Mouse (Mus musculus) CH12.LX (cell line): ENCODE data around the gene Dact3. TPM values are rescaled to one million over a fixed set of nuclear protein-coding genes. Genes with fewer than 3 reads are reported as not detected.

Experiments
- DNase-seq: peaks from one replicate; pipeline ENCODE4 v3.0.0-alpha.2; 2013; ENCODE audit errors: extremely low read depth
- H3K27ac ChIP-seq: 2 replicates; pipeline ENCODE4 v1.5.1; 2012; ENCODE audit warnings: low read depth, mild to moderate bottlenecking, control low read depth, moderate library complexity; ENCODE audit not compliant: insufficient read depth
- H3K27me3 ChIP-seq: replicated peaks from 2 replicates; pipeline ENCODE3; 2012; ENCODE audit warnings: inconsistent platforms
- H3K36me3 ChIP-seq, 2 experiments: replicated peaks in 1 of 2; 2 replicates each; pipeline versions ENCODE3 to v1.6.1; 2012; ENCODE audit warnings: inconsistent platforms in 1 of 2, low read length in 1 of 2, mild to moderate bottlenecking in 1 of 2, mixed read lengths in 1 of 2, moderate library complexity in 1 of 2; ENCODE audit not compliant: control insufficient read depth in 1 of 2, insufficient read depth in 1 of 2
- H3K4me1 ChIP-seq, 2 experiments: 2 replicates each; pipeline ENCODE4 v1.6.1; 2012; ENCODE audit warnings: inconsistent platforms in 1 of 2, moderate library complexity in 1 of 2; ENCODE audit not compliant: insufficient read depth in 2 of 2, control insufficient read depth in 1 of 2
- H3K4me2 ChIP-seq: 2 replicates; pipeline ENCODE4 v1.6.1; 2012; ENCODE audit warnings: low read depth, mild to moderate bottlenecking, control low read depth; ENCODE audit not compliant: poor library complexity, insufficient read depth, severe bottlenecking
- H3K4me3 ChIP-seq, 3 experiments: fragments of 150-350 bp in 1 of 3; sonication (generic) in 1 of 3; replicated peaks in 1 of 3; 2 replicates each; pipeline versions ENCODE3 to v1.5.1; 2011 to 2012; ENCODE audit warnings: low read depth in 2 of 3, low read length in 2 of 3, mild to moderate bottlenecking in 2 of 3, moderate library complexity in 2 of 3, control low read depth in 1 of 3, improper control_type of control experiment in 1 of 3, inconsistent platforms in 1 of 3, mixed read lengths in 1 of 3; ENCODE audit not compliant: poor library complexity in 1 of 3
- H3K79me2 ChIP-seq: replicated peaks from 2 replicates; pipeline ENCODE4 v1.6.1; 2012; ENCODE audit warnings: mild to moderate bottlenecking, moderate library complexity; ENCODE audit not compliant: control insufficient read depth, poor library complexity, insufficient read depth, severe bottlenecking; ENCODE audit errors: extremely low read depth
- H3K9ac ChIP-seq: 2 replicates; pipeline ENCODE4 v1.6.1; 2012; ENCODE audit warnings: low read depth, mild to moderate bottlenecking, control low read depth, moderate library complexity; ENCODE audit not compliant: insufficient read depth
- H3K9me3 ChIP-seq: replicated peaks from 2 replicates; pipeline ENCODE3; 2012; ENCODE audit warnings: low read length, inconsistent platforms, mixed read lengths
- E2F4 ChIP-seq: IDR thresholded peaks from 2 replicates; pipeline ENCODE4 v1.6.1; 2011; ENCODE audit warnings: low read depth, low read length, improper control_type of control experiment; ENCODE audit not compliant: insufficient replicate concordance
- EP300 ChIP-seq: IDR thresholded peaks from 2 replicates; pipeline ENCODE4 v1.6.1; 2011; ENCODE audit warnings: low read length, improper control_type of control experiment
- HCFC1 ChIP-seq: IDR thresholded peaks from 2 replicates; pipeline ENCODE4 v1.6.1; 2012; ENCODE audit warnings: low read depth, mild to moderate bottlenecking, inconsistent platforms, low read length, improper control_type of control experiment
- IRF4 ChIP-seq: IDR thresholded peaks from 2 replicates; pipeline ENCODE4 v1.6.1; 2014; ENCODE audit warnings: low read depth, mild to moderate bottlenecking, inconsistent platforms, low read length, improper control_type of control experiment
- JUND ChIP-seq: conservative IDR thresholded peaks from 2 replicates; pipeline ENCODE4 v1.6.1; 2011; ENCODE audit warnings: low read depth, low read length, improper control_type of control experiment
- MAX ChIP-seq: IDR thresholded peaks from 2 replicates; pipeline ENCODE4 v1.6.1; 2011; ENCODE audit warnings: low read length, improper control_type of control experiment
- MAZ ChIP-seq: IDR thresholded peaks from 2 replicates; pipeline ENCODE4 v1.6.1; 2012; ENCODE audit warnings: low read depth, mild to moderate bottlenecking, inconsistent platforms, low read length, improper control_type of control experiment, moderate library complexity
- MEF2A ChIP-seq: IDR thresholded peaks from 2 replicates; pipeline ENCODE4 v1.6.1; 2014; ENCODE audit warnings: low read depth, mild to moderate bottlenecking, inconsistent platforms, low read length, improper control_type of control experiment, borderline replicate concordance
- MXI1 ChIP-seq: IDR thresholded peaks from 2 replicates; pipeline ENCODE4 v1.6.1; 2011; ENCODE audit warnings: mild to moderate bottlenecking, low read depth, low read length, improper control_type of control experiment
- MYC ChIP-seq: IDR thresholded peaks from 2 replicates; pipeline ENCODE4 v1.6.1; 2011; ENCODE audit warnings: low read depth, mild to moderate bottlenecking, improper control_type of control experiment, low read length
- NELFE ChIP-seq: IDR thresholded peaks from 2 replicates; pipeline ENCODE4 v1.6.1; 2011; ENCODE audit warnings: low read depth, low read length, improper control_type of control experiment
- POLR2A ChIP-seq: IDR thresholded peaks from 2 replicates; pipeline ENCODE4 v1.6.1; 2011; ENCODE audit warnings: low read depth, mild to moderate bottlenecking, improper control_type of control experiment, low read length
- RCOR1 ChIP-seq: conservative IDR thresholded peaks from 2 replicates; pipeline ENCODE4 v1.6.1; 2012; ENCODE audit warnings: low read depth, mild to moderate bottlenecking, inconsistent platforms, low read length, improper control_type of control experiment
- TCF12 ChIP-seq: IDR thresholded peaks from 2 replicates; pipeline ENCODE4 v1.6.1; 2014; ENCODE audit warnings: low read depth, mild to moderate bottlenecking, inconsistent platforms, low read length, improper control_type of control experiment
- USF1 ChIP-seq: IDR thresholded peaks from 2 replicates; pipeline ENCODE4 v1.6.1; 2014; ENCODE audit warnings: low read depth, mild to moderate bottlenecking, inconsistent platforms, low read length, improper control_type of control experiment
- USF2 ChIP-seq: conservative IDR thresholded peaks from 2 replicates; pipeline ENCODE4 v1.6.1; 2011; ENCODE audit warnings: low read depth, low read length, improper control_type of control experiment
- ZC3H11A ChIP-seq: IDR thresholded peaks from 2 replicates; pipeline ENCODE4 v1.6.1; 2012; ENCODE audit warnings: low read depth, mild to moderate bottlenecking, inconsistent platforms, low read length, improper control_type of control experiment
- ZKSCAN1 ChIP-seq: IDR thresholded peaks from 2 replicates; pipeline ENCODE4 v1.6.1; 2012; ENCODE audit warnings: low read depth, inconsistent platforms, low read length, improper control_type of control experiment, borderline replicate concordance
- dilution Hi-C: fragments of 300-500 bp; cut with MboI; formaldehyde crosslinking; loops from 2 replicates; pipeline ENCODE4 v1.14.3; 2020; ENCODE audit warnings: low sequenced_read_pairs; ENCODE audit not compliant: extremely low pct_unique_long_range_greater_than_20kb, extremely low pct_ligation_motif_present
- in situ Hi-C: fragments of 300-500 bp; cut with MboI; formaldehyde crosslinking; loops from 3 replicates; pipeline ENCODE4 v1.14.3; 2019; ENCODE audit warnings: low sequenced_read_pairs, low pct_ligation_motif_present, low pct_unique_long_range_greater_than_20kb, mixed read lengths
- polyA plus RNA-seq: library from polyadenylated mRNA; unstranded; fragments of >175 nt; gene quantifications from 2 replicates; pipeline ENCODE4 v1.2.1, GENCODE M21; 2012; ENCODE audit warnings: low read depth; ENCODE audit not compliant: insufficient read length
- total RNA-seq, 2 experiments: library from RNA; depleted of rRNA; stranded (reverse); fragments of 300-350 nt in 1 of 2; fragments of >200 nt in 1 of 2; gene quantifications; 2 replicates each; pipeline ENCODE4 v1.2.3; 2012 to 2014

Gene Dact3
- total and polyA plus RNA-seq, 3 experiments = 3.5 to 12.0 (median 5.1) TPM

DNA sequence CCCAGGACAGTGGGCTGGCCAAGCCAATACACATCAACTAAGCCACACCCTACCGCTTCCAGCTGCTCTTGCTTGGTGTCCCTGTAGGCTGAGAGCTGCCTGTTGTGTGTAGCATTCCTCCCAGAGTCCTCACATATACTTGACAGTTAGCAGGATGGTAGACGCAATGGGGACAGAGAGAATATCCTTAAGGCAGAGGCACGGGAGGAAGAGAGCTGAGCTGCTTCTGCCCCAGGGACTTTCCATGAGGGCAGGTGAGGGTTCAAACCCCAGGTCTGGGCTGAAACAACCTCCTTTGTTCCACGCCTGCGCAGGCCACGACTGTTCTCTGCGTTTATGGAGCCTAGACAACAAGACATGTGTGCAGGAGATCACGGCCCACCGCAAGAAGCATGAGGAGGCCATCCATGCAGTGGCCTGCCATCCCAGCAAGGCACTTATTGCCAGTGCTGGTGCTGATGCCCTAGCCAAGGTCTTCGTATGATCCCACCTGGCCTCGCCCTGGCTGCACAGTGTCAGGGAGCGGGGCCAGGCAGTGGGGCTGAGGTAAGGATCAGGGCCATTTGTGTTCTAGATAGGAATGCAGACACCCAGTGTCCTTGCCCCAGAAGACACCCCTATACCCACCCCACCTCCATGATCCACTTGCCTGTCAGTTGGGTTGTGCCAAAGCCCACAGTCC, 35.5 kb upstream of the Dact3 start:
- dilution Hi-C loops = no loop called here
- H3K79me2 ChIP-seq = peaks cover 16% of the 10 kb centered on the region
- no peak for DNase-seq
- no peak overlapping the region for H3K4me3 ChIP-seq
- no peak overlapping the region for H3K4me2 ChIP-seq
- TF ChIP-seq E2F4 = no peak
- TF ChIP-seq MAZ = no peak
- TF ChIP-seq USF1 = no peak
- no peak for TF ChIP-seq RCOR1
- TF ChIP-seq IRF4 = no peak
- TF ChIP-seq EP300 = no peak
- TF ChIP-seq HCFC1 = no peak
- TF ChIP-seq TCF12 = no peak
- no peak for TF ChIP-seq USF2
- TF ChIP-seq MYC = no peak
- no peak for TF ChIP-seq MEF2A
- TF ChIP-seq JUND = no peak
- no peak for TF ChIP-seq ZKSCAN1
- no peak for TF ChIP-seq NELFE
- TF ChIP-seq, all 38 proteins: peak for 0
- Histone ChIP-seq H3K9me3 (no peaks in the 10 kb centered on the region), H3K4me1 (peaks cover 24 to 46% of the 10 kb centered on the region in 2 experiments), H3K27ac (no peak overlapping the region), H3K9ac (no peak overlapping the region), H3K27me3 (no peaks in the 10 kb centered on the region), H3K36me3 (peaks cover 50 to 61% of the 10 kb centered on the region in 2 experiments)
- in situ Hi-C loops = no loop called here

- no peaks in the 10 kb centered on the region for H3K9me3 ChIP-seq
- H3K27ac ChIP-seq = no peak overlapping the region
- H3K36me3 ChIP-seq = peaks cover 45 to 56% of the 10 kb centered on the region in 2 experiments
- no peak for DNase-seq
- dilution Hi-C loops (no loop called here), in situ Hi-C loops (no loop called here)
- H3K79me2 ChIP-seq = peaks cover 21% of the 10 kb centered on the region
- peaks cover 24 to 46% of the 10 kb centered on the region in 2 experiments for H3K4me1 ChIP-seq
- H3K27me3 ChIP-seq = no peaks in the 10 kb centered on the region
- H3K9ac ChIP-seq = no peak overlapping the region
- no peak overlapping the region for H3K4me2 ChIP-seq
- no peak for TF ChIP-seq MAX
- TF ChIP-seq POLR2A = no peak
- no peak for TF ChIP-seq ZKSCAN1
- no peak for TF ChIP-seq IRF4
- no peak for TF ChIP-seq ZC3H11A
- no peak for TF ChIP-seq E2F4
- no peak for TF ChIP-seq MXI1
- H3K4me3 ChIP-seq = no peak overlapping the region
Measured at GRCm38 (mm10) chr7:16840109-16840491, 35.0 kb upstream of the Dact3 start.
